Mouse (Mus musculus): ENCODE measurements at regions not wholly inside any gene's neighbourhood (a gene's known extent, or its start where the extent isn't known, plus 50 kb on each side); places are given as distances from the start of the nearest gene placed in this dataset.

- TF ChIP-seq POLR2A (IDR thresholded peaks at IDR 0.05; ENCODE audit: borderline replicate concordance, extremely low read depth, low read depth, low read length), result no peak
- TF ChIP-seq CTCF (IDR thresholded peaks at IDR 0.05; ENCODE audit: insufficient read depth, low read length), result no peak
These were observed 140.2 kb upstream of the Fam84a start for GRCm38 (mm10) chr12:14292083-14292482.
